Mouse (Mus musculus) midbrain, embryonic 10.5 days (tissue): ENCODE measurements around the gene Grtp1. TPM values are rescaled to one million over a fixed set of nuclear protein-coding genes. Genes with fewer than 3 reads are reported as not detected.
A peak's percentile ranks its signal among the peaks of the same experiment; 100 is the strongest.

Experiments
- DNase-seq: peaks from one replicate; pipeline ENCODE4 v3.0.0-alpha.2; 2017; ENCODE audit warnings: low spot score
- H3K27ac ChIP-seq: fragments of 300-500 bp; sonication (generic); replicated peaks from 2 replicates; pipeline ENCODE4 v1.5.1; 2016; ENCODE audit warnings: mild to moderate bottlenecking
- H3K27me3 ChIP-seq: fragments of 300-500 bp; sonication (generic); 2 replicates; pipeline ENCODE4 v1.6.1; 2016; ENCODE audit warnings: low read depth, mild to moderate bottlenecking; ENCODE audit not compliant: poor library complexity, severe bottlenecking
- H3K36me3 ChIP-seq: fragments of 300-500 bp; sonication (generic); 2 replicates; pipeline ENCODE4 v1.6.1; 2016; ENCODE audit warnings: mild to moderate bottlenecking, moderate library complexity
- H3K4me1 ChIP-seq: fragments of 300-500 bp; sonication (generic); 2 replicates; pipeline ENCODE4 v1.6.1; 2016
- H3K4me3 ChIP-seq: fragments of 300-500 bp; sonication (generic); 2 replicates; pipeline ENCODE4 v1.5.1; 2016; ENCODE audit warnings: mild to moderate bottlenecking, moderate library complexity
- H3K9me3 ChIP-seq: fragments of 300-500 bp; sonication (generic); replicated peaks from 2 replicates; pipeline ENCODE4 v1.6.1; 2016; ENCODE audit warnings: mild to moderate bottlenecking
- WGBS: fragments of 180-500 bp; shearing (Covaris S2); methylation state at CpG from one replicate; pipeline ENCODE4 v1.1.7; 2016; 5-methylcytosine and 5-hydroxymethylcytosine counted together
- polyA plus RNA-seq: library from polyadenylated mRNA; unstranded; fragments of >200 nt; fragmentation: Nextera tagmentation; extraction: Ambion mirVana; gene quantifications from 2 replicates; pipeline ENCODE4 v1.2.1, GENCODE M21; 2016

The Grtp1 gene
- polyA plus RNA-seq, 1 experiment from 2014 or later = 22.3 TPM

- Histone ChIP-seq H3K4me1 (no peaks in the 10 kb centered on the region), H3K4me3 (no peak overlapping the region), H3K36me3 (peaks cover 68% of the 10 kb centered on the region), H3K27ac (no peak overlapping the region), H3K27me3 (no peaks in the 10 kb centered on the region), H3K9me3 (no peaks in the 10 kb centered on the region)
- no peak for DNase-seq
- WGBS = 79% methylated on average over 7 of the region's 7 CpGs
Observed at GRCm38 (mm10) chr8:13179948-13180347, 20.5 kb downstream of the Grtp1 start.

GRCm38 (mm10) chr8:13179482-13179881 lies 20.9 kb downstream of the Grtp1 start:
- WGBS = 78% methylated on average over 6 of the region's 6 CpGs
- H3K36me3 ChIP-seq = peaks cover 68% of the 10 kb centered on the region
- H3K4me1 ChIP-seq = no peaks in the 10 kb centered on the region
- H3K27me3 ChIP-seq = no peaks in the 10 kb centered on the region
- DNase-seq = no peak
- H3K27ac ChIP-seq = no peak overlapping the region
- H3K9me3 ChIP-seq = no peaks in the 10 kb centered on the region
- no peak overlapping the region for H3K4me3 ChIP-seq

- no peaks in the 10 kb centered on the region for H3K4me1 ChIP-seq
- H3K9me3 ChIP-seq = no peaks in the 10 kb centered on the region
- 95% methylated on average over 5 of the region's 5 CpGs for WGBS
- no peak for DNase-seq
- no peak overlapping the region for H3K4me3 ChIP-seq
- no peak overlapping the region for H3K27ac ChIP-seq
- H3K27me3 ChIP-seq = no peaks in the 10 kb centered on the region
- H3K36me3 ChIP-seq = peaks cover 74% of the 10 kb centered on the region
Observed at GRCm38 (mm10) chr8:13178137-13178536, 22.3 kb downstream of the Grtp1 start.

GRCm38 (mm10) chr8:13177173-13177852 lies 23.1 kb downstream of the Grtp1 start:
- H3K36me3 ChIP-seq = peaks cover 75% of the 10 kb centered on the region
- DNase-seq = no peak
- 95% methylated on average over 7 of the region's 7 CpGs for WGBS
- H3K4me3 ChIP-seq = no peak overlapping the region
- H3K9me3 ChIP-seq = no peaks in the 10 kb centered on the region
- no peaks in the 10 kb centered on the region for H3K4me1 ChIP-seq
- H3K27me3 ChIP-seq = no peaks in the 10 kb centered on the region
- H3K27ac ChIP-seq = no peak overlapping the region

DNA sequence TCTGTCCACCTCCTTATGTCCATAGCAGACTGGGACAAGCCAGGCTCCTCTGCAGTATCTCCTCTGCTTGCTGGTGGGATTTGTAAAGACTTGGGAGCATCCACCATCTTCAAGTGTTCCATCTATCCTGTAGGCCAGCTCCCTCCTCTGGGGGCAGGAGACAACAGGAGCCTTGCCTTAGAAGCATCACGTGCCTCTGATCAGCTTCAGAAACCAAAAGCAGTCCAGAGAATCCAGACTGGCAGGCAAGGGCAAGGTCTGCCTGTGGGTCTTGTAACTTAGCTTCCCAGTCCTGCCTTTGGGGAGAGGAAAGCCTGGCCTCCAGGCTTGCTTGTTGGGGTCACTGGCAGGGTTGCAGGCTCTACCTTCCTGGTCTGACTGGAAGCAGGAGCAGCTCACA lies 24.8 kb downstream of the Grtp1 start:
- no peaks in the 10 kb centered on the region for H3K4me1 ChIP-seq
- H3K27ac ChIP-seq = no peak overlapping the region
- no peak overlapping the region for H3K4me3 ChIP-seq
- DNase-seq = no peak
- WGBS = 92% methylated on average over 1 of the region's 1 CpGs
- H3K27me3 ChIP-seq = no peaks in the 10 kb centered on the region
- no peaks in the 10 kb centered on the region for H3K9me3 ChIP-seq
- H3K36me3 ChIP-seq = peaks cover 89% of the 10 kb centered on the region

- DNase-seq = no peak
- no peak overlapping the region for H3K4me3 ChIP-seq
- WGBS = 89% methylated on average over 4 of the region's 4 CpGs
- H3K27me3 ChIP-seq = no peaks in the 10 kb centered on the region
- H3K36me3 ChIP-seq = peaks cover 98% of the 10 kb centered on the region
- H3K4me1 ChIP-seq = no peaks in the 10 kb centered on the region
- H3K27ac ChIP-seq = no peak overlapping the region
- no peaks in the 10 kb centered on the region for H3K9me3 ChIP-seq
Observed at GRCm38 (mm10) chr8:13174811-13175210, 25.6 kb downstream of the Grtp1 start.

DNA sequence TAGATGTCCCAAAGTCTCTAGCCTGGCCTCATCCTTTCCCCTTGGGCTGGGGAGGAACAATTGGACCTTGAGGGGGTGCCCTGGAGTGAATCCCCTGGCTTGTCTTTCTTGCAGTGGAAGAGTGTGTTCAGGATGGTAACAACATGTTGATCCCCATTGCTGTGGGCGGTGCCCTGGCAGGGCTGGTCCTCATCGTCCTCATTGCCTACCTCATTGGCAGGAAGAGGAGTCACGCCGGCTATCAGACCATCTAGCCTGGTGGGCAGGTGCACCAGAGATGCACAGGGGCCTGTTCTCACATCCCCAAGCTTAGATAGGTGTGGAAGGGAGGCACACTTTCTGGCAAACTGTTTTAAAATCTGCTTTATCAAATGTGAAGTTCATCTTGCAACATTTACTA lies 26.1 kb downstream of the Grtp1 start:
- 88% methylated on average over 4 of the region's 4 CpGs for WGBS

DNA sequence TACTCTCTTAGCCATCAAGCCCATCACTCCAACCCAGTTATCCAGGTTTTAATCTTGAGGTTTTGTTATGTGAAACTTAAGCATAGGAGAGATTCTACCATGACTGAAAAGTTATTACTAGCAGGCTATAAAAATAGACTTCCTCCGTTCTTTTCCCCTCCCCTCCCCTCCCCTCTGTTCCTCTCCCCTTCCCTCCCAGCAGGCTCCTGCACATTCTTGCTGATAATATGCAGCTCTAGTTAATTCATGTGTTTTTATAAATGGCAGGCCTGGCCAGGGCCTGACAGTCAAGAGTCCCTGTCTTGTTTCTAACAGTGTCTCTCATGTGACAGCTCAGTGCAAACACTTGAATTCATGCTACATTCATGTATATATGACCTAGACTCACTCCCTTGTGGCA lies 29.9 kb downstream of the Grtp1 start:
- WGBS = 84% methylated on average over 1 of the region's 1 CpGs
- Histone ChIP-seq H3K4me1 (no peaks in the 10 kb centered on the region), H3K27ac (no peak overlapping the region), H3K4me3 (no peak overlapping the region), H3K36me3 (peaks cover 98% of the 10 kb centered on the region), H3K9me3 (no peaks in the 10 kb centered on the region), H3K27me3 (no peaks in the 10 kb centered on the region)
- DNase-seq = no peak

More for the DNA sequence above, 26.1 kb downstream of the Grtp1 start:
- no peak for DNase-seq
- no peaks in the 10 kb centered on the region for H3K27me3 ChIP-seq
- no peaks in the 10 kb centered on the region for H3K4me1 ChIP-seq
- no peak overlapping the region for H3K27ac ChIP-seq
- H3K9me3 ChIP-seq = no peaks in the 10 kb centered on the region
- peaks cover 99% of the 10 kb centered on the region for H3K36me3 ChIP-seq
- H3K4me3 ChIP-seq = no peak overlapping the region

GRCm38 (mm10) chr8:13164361-13164760 lies 36.1 kb downstream of the Grtp1 start:
- Histone ChIP-seq H3K36me3 (peaks cover 38% of the 10 kb centered on the region), H3K27me3 (no peaks in the 10 kb centered on the region), H3K27ac (no peak overlapping the region), H3K4me1 (peaks cover 25% of the 10 kb centered on the region), H3K9me3 (no peaks in the 10 kb centered on the region), H3K4me3 (no peak overlapping the region)
- WGBS = 90% methylated on average over 5 of the region's 5 CpGs
- no peak for DNase-seq

- peaks cover 27% of the 10 kb centered on the region for H3K4me1 ChIP-seq
- H3K9me3 ChIP-seq = no peaks in the 10 kb centered on the region
- WGBS = 83% methylated on average over 1 of the region's 1 CpGs
- peaks cover 30% of the 10 kb centered on the region for H3K36me3 ChIP-seq
- DNase-seq = no peak
- no peaks in the 10 kb centered on the region for H3K27me3 ChIP-seq
- H3K27ac ChIP-seq = no peak overlapping the region
- no peak overlapping the region for H3K4me3 ChIP-seq
Observed at GRCm38 (mm10) chr8:13163563-13163962, 36.9 kb downstream of the Grtp1 start.

- Histone ChIP-seq H3K27ac (no peak overlapping the region), H3K9me3 (no peaks in the 10 kb centered on the region), H3K4me1 (peaks cover 31% of the 10 kb centered on the region), H3K4me3 (no peak overlapping the region), H3K36me3 (peaks cover 16% of the 10 kb centered on the region), H3K27me3 (no peaks in the 10 kb centered on the region)
- 92% methylated on average over 6 of the region's 6 CpGs for WGBS
- no peak for DNase-seq
Observed at GRCm38 (mm10) chr8:13162098-13162497, 38.3 kb downstream of the Grtp1 start.

GRCm38 (mm10) chr8:13160691-13161090 lies 39.7 kb downstream of the Grtp1 start:
- no peak for DNase-seq
- Histone ChIP-seq H3K9me3 (no peaks in the 10 kb centered on the region), H3K4me3 (peak overlapping the region; percentile 100), H3K27ac (no peak overlapping the region), H3K4me1 (peaks cover 31% of the 10 kb centered on the region), H3K27me3 (no peaks in the 10 kb centered on the region), H3K36me3 (peaks cover 4% of the 10 kb centered on the region; the same call in 1 of the 2 replicates)
- 94% methylated on average over 3 of the region's 3 CpGs for WGBS

- Histone ChIP-seq H3K9me3 (no peaks in the 10 kb centered on the region), H3K4me1 (peaks cover 31% of the 10 kb centered on the region), H3K27ac (peak overlapping the region; percentile 93), H3K27me3 (no peaks in the 10 kb centered on the region), H3K36me3 (no peaks in the 10 kb centered on the region), H3K4me3 (peak overlapping the region; percentile 100)
- DNase-seq = no peak
- under 1% methylated on average over 49 of the region's 49 CpGs for WGBS
Observed at GRCm38 (mm10) chr8:13159377-13159881, 41.0 kb downstream of the Grtp1 start.
